Mouse (Mus musculus): ENCODE measurements at regions not wholly inside any gene's neighbourhood (a gene's known extent, or its start where the extent isn't known, plus 50 kb on each side); places are given as distances from the start of the nearest gene placed in this dataset.

GRCm38 (mm10) chr10:111101901-111102761 lies 62.4 kb upstream of the Osbpl8 start:
- TF ChIP-seq CTCF (conservative IDR thresholded peaks at IDR 0.05; ENCODE audit: low read length) = no peak
- no peak for TF ChIP-seq NANOG (IDR thresholded peaks at IDR 0.05; ENCODE audit: borderline replicate concordance, low read length)

Data from E14TG2a.4 (cell line).